Comparison of ENCODE assay signal across 18 mouse cellular contexts in genomic region chr14:74787717-74788116, GRCm38 (mm10). TPM values are rescaled to one million over a fixed set of nuclear protein-coding genes. Genes with fewer than 3 reads are reported as not detected.
DNase-seq lines count a peak whose midpoint lies in the region; ATAC-seq and TF ChIP-seq lines count a peak whose summit lies in the region.
"Had no signal": no experiment of that assay in that cellular context is flagged by ENCODE, and none has a peak within 500 bp of the region (broad histone marks: within the 10 kb centered on the region; RNA-seq: fewer than 3 reads in every experiment).

No protein-coding gene starts in this region.

- ATAC-seq in Patski = peak; percentile 95
- ATAC-seq: activated CD4-positive, CD25-positive, alpha-beta regulatory T cell, adult 4 months; forebrain, embryonic 14.5 days; forebrain, embryonic 16.5 days had no signal

- CTCF ChIA-PET in Patski (lab: Charles Lee) = no interaction called here

- no peak for TF ChIP-seq CTCF in Patski (IDR thresholded peaks at IDR 0.05)

- peak; percentile 67 for DNase-seq in 3T3-L1 (ENCODE audit: low read depth, low spot score)
- DNase-seq in Patski (ENCODE audit: low read depth, low spot score) = no peak
- peak; percentile 37 for DNase-seq in fibroblast of lung, adult 2 months (ENCODE audit: low read depth)
- DNase-seq in lung, postnatal 25 days (ENCODE audit: low spot score) = no peak
- DNase-seq in layer of hippocampus, adult 18-20 months (ENCODE audit: low spot score in 2 of 2) = no peak
- no peak for DNase-seq in heart, postnatal 10 days
- DNase-seq: adrenal gland, postnatal 10 days; adrenal gland, postnatal 25 days; cerebellum, adult 11-12 months; cerebellum, adult 2 months; cerebellum, adult 9-10 months; cerebellum, postnatal 10 days; cerebellum, postnatal 25 days had no signal

- POLR2A ChIA-PET in Patski (lab: Charles Lee) = no interaction called here

- no peaks in the 10 kb centered on the region for H3K27me3 ChIP-seq in Patski
- H3K27me3 ChIP-seq: embryonic facial prominence, embryonic 12.5 days; forebrain, embryonic 12.5 days had no signal

- intact Hi-C loops in heart, postnatal 10 days (cut with DNase I) = loop anchor here (5.0 kb wide), 1 partner anchor 205 kb away; no protein-coding TSS in a partner anchor

- in situ Hi-C loops in Patski (cut with MboI; ENCODE audit: low pct_unique_long_range_greater_than_20kb) = no loop called here

RNA-seq across cellular contexts. Expression of gene Esd, which starts 55.6 kb away (rescaled TPM):
- polyA plus RNA-seq in Patski (2021) = 242 TPM
- total RNA-seq in layer of hippocampus, adult 18-20 months (2021) = 10 to 100 TPM; 81.5 to 86.5 TPM
- total RNA-seq in heart, postnatal 10 days (2021) = 100 to 1,000 TPM; 139 to 150 TPM

Comparison
In these comparisons a context has a peak if more than half of its experiments do, and no peak if none do; other contexts are left out.
1. DNase-seq: peak in 3T3-L1 (single experiment) and fibroblast of lung, adult 2 months (single experiment); none in Patski (single experiment), lung, postnatal 25 days (single experiment), layer of hippocampus, adult 18-20 months (0 of 2) and heart, postnatal 10 days (0 of 2).